Mouse (Mus musculus) midbrain, embryonic 14.5 days (tissue): ENCODE measurements around the gene Dtnb. TPM values are rescaled to one million over a fixed set of nuclear protein-coding genes. Genes with fewer than 3 reads are reported as not detected.
"Not testable (repeated sequence)": the region's sequence is repeated elsewhere in the genome, so short reads cannot be mapped to it uniquely, and the experiment has no call there.

ENCODE experiments used
- ATAC-seq: fragments of 200-750 bp; cut with Nextera tagmentation; 2 replicates; pipeline ENCODE4 v1.8.0; 2017; ENCODE audit warnings: moderate number of reproducible peaks, moderate library complexity; ENCODE audit not compliant: low FRiP score, low TSS enrichment
- DNase-seq: peaks from one replicate; pipeline ENCODE4 v3.0.0-alpha.2; 2015
- H3K27ac ChIP-seq: fragments of 300-500 bp; sonication (generic); replicated peaks from 2 replicates; pipeline ENCODE4 v1.5.1; 2014; ENCODE audit warnings: mild to moderate bottlenecking, low read depth, low read length, moderate library complexity
- H3K27me3 ChIP-seq: fragments of 300-500 bp; sonication (generic); 2 replicates; pipeline ENCODE4 v1.6.1; 2014; ENCODE audit warnings: low read length, control low read depth, mixed read lengths; ENCODE audit not compliant: control insufficient read depth, insufficient read depth
- H3K36me3 ChIP-seq: fragments of 300-500 bp; sonication (generic); 2 replicates; pipeline ENCODE4 v1.6.1; 2014; ENCODE audit warnings: low read length, control low read depth; ENCODE audit not compliant: control insufficient read depth, insufficient read depth
- H3K4me1 ChIP-seq: fragments of 300-500 bp; sonication (generic); 2 replicates; pipeline ENCODE4 v1.6.1; 2014; ENCODE audit warnings: mild to moderate bottlenecking, antibody characterized with exemption, low read length, control low read depth; ENCODE audit not compliant: control insufficient read depth, insufficient read depth
- H3K4me2 ChIP-seq: fragments of 300-500 bp; sonication (generic); 2 replicates; pipeline ENCODE4 v1.6.1; 2014; ENCODE audit warnings: mild to moderate bottlenecking, low read length, moderate library complexity
- H3K4me3 ChIP-seq: fragments of 300-500 bp; sonication (generic); replicated peaks from 2 replicates; pipeline ENCODE4 v1.5.1; 2014; ENCODE audit warnings: low read depth, low read length
- H3K9ac ChIP-seq: fragments of 300-500 bp; sonication (generic); replicated peaks from 2 replicates; pipeline ENCODE4 v1.6.1; 2014; ENCODE audit warnings: mild to moderate bottlenecking, low read length, moderate library complexity
- H3K9me3 ChIP-seq: fragments of 300-500 bp; sonication (generic); 2 replicates; pipeline ENCODE4 v1.6.1; 2016; ENCODE audit warnings: low read length, control low read depth, mixed read lengths; ENCODE audit not compliant: control insufficient read depth
- WGBS: fragments of 180-500 bp; shearing (Covaris S2); extraction: QIAGEN DNeasy Blood & Tissue Kit; methylation state at CpG from one replicate; pipeline ENCODE4 v1.1.7; 2014; 5-methylcytosine and 5-hydroxymethylcytosine counted together
- polyA plus RNA-seq: library from polyadenylated mRNA; unstranded; fragments of >200 nt; fragmentation: Nextera tagmentation; extraction: Ambion mirVana; gene quantifications from 2 replicates; pipeline ENCODE4 v1.2.1, GENCODE M21; 2014

Gene Dtnb
- polyA plus RNA-seq, 1 experiment from 2014 or later = 46.7 TPM

- no peak overlapping the region for H3K4me2 ChIP-seq
- H3K27ac ChIP-seq = no peak overlapping the region
- no peaks in the 10 kb centered on the region for H3K27me3 ChIP-seq
- no peaks in the 10 kb centered on the region for H3K36me3 ChIP-seq
- no peaks in the 10 kb centered on the region for H3K4me1 ChIP-seq
- no peak overlapping the region for H3K9ac ChIP-seq
- DNase-seq (no peak), ATAC-seq (no peak)
- H3K9me3 ChIP-seq = no peaks in the 10 kb centered on the region
- WGBS = 65% methylated on average over 8 of the region's 8 CpGs
- no peak overlapping the region for H3K4me3 ChIP-seq
Observed at GRCm38 (mm10) chr12:3683041-3683440, 110.9 kb downstream of the Dtnb start.

GRCm38 (mm10) chr12:3686419-3686940, 114.3 kb downstream of the Dtnb start:
- no peaks in the 10 kb centered on the region for H3K9me3 ChIP-seq
- H3K27me3 ChIP-seq = no peaks in the 10 kb centered on the region
- 86% methylated on average over 7 of the region's 7 CpGs for WGBS
- no peak overlapping the region for H3K27ac ChIP-seq
- ATAC-seq = no peak
- H3K4me3 ChIP-seq = no peak overlapping the region
- H3K9ac ChIP-seq = no peak overlapping the region
- H3K4me1 ChIP-seq = no peaks in the 10 kb centered on the region
- H3K36me3 ChIP-seq = no peaks in the 10 kb centered on the region
- DNase-seq = no peak
- H3K4me2 ChIP-seq = no peak overlapping the region

- WGBS = 93% methylated on average over 17 of the region's 17 CpGs
Observed at GRCm38 (mm10) chr12:3690926-3691529, 118.8 kb downstream of the Dtnb start.

DNA sequence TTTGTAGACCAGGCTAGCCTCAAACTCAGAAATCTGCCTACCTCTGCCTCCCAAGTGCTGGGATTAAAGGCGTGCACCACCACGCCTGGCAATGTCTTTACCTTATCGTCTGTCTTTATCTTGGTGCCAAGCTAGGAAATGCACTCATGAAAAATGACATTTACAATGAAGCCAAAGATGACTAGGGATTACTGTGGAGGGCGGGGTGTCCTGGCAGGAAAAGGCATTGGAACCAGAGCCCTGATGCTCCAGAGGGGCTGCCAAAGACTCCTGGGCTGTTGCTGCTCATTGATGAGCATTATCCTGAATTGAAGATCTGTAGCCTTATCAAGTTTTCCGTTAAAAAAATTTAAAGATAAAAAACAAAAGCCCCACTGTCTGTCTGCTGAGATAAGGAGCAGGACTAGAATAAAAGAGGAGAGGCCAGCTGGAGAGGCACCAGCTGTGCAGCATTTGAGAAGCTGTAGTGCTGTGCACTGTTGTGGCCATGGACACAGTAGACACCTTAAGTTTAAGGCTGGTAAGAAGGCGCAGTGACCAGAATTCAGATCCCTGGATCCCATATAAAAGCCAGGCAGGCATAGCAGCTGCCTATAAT, 120.7 kb downstream of the Dtnb start:
- Histone ChIP-seq H3K9ac (no peak overlapping the region), H3K4me2 (no peak overlapping the region), H3K4me3 (no peak overlapping the region), H3K27me3 (no peaks in the 10 kb centered on the region), H3K9me3 (no peaks in the 10 kb centered on the region), H3K27ac (no peak overlapping the region), H3K36me3 (no peaks in the 10 kb centered on the region), H3K4me1 (no peaks in the 10 kb centered on the region)
- 87% methylated on average over 6 of the region's 6 CpGs for WGBS
- no peak for ATAC-seq
- no peak for DNase-seq

More at GRCm38 (mm10) chr12:3690926-3691529, 118.8 kb downstream of the Dtnb start:
- not testable (repeated sequence) for H3K27ac ChIP-seq, H3K36me3 ChIP-seq, H3K4me3 ChIP-seq, H3K9ac ChIP-seq, H3K4me1 ChIP-seq, H3K4me2 ChIP-seq, DNase-seq, H3K9me3 ChIP-seq, H3K27me3 ChIP-seq, ATAC-seq

DNA sequence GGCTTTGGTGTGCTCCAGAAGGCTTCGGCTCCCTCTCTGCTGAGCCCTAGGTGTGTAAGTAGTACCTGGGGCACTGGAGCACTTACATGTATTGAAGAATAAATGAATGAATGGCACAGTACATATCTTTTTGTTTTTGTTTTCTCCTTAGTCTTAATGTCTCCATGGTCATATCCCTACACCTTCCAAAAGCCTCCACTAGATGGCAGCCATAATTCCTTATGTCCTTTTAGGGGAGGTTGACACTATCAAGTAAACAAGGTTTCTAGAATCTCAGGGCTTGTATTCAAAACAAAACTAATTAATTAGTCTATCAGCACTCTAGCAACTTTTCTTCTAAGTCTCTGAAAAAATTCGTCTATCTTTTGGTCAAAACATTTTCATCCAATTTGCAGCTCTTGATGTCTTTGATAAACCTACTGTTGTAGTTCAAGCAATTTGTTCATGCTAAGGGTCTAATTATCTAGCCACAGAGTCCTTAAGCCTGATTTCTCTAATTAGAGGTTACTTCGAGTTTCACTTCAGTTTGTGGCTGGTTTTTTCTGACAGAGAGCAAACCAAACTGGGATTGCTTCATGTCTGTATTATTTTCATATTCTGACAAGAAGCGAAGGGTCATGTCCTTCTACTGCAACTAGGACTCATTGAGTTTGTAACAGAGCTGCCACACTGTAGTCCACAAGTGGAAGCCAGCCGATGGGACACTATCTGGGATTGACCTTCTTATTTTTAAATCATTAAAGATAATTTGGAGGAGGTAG, 123.7 kb downstream of the Dtnb start:
- WGBS = 78% methylated on average over 5 of the region's 5 CpGs
- no peak overlapping the region for H3K27ac ChIP-seq
- no peaks in the 10 kb centered on the region for H3K9me3 ChIP-seq
- peak; percentile 87 for DNase-seq
- no peaks in the 10 kb centered on the region for H3K27me3 ChIP-seq
- H3K36me3 ChIP-seq = no peaks in the 10 kb centered on the region
- no peaks in the 10 kb centered on the region for H3K4me1 ChIP-seq
- ATAC-seq = no peak
- H3K9ac ChIP-seq = no peak overlapping the region
- H3K4me2 ChIP-seq = no peak overlapping the region
- no peak overlapping the region for H3K4me3 ChIP-seq

DNA sequence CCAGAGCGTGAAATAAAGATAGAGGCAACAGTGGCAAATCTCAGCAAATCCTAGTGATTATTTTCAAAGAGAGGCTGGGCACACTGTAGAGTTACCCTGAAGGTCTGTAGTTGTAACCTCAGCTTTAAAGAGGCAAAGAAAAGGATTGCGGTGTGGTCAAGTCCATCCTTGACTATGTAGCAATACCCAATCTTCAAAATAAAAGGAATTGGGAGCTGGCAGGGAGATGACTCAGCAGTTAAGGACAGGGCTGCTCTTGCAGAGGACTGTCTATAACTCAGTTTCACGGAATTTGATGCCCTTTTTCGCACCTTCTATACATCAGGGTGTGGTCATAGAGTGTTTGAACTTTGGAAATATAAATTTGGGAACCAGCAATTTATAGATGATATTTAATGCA, 128.3 kb downstream of the Dtnb start:
- no peaks in the 10 kb centered on the region for H3K27me3 ChIP-seq
- 93% methylated on average over 4 of the region's 4 CpGs for WGBS
- no peaks in the 10 kb centered on the region for H3K9me3 ChIP-seq
- no peaks in the 10 kb centered on the region for H3K36me3 ChIP-seq
- H3K4me2 ChIP-seq = no peak overlapping the region
- H3K4me1 ChIP-seq = no peaks in the 10 kb centered on the region
- H3K9ac ChIP-seq = no peak overlapping the region
- no peak overlapping the region for H3K27ac ChIP-seq
- DNase-seq = no peak
- ATAC-seq = no peak
- H3K4me3 ChIP-seq = no peak overlapping the region

DNA sequence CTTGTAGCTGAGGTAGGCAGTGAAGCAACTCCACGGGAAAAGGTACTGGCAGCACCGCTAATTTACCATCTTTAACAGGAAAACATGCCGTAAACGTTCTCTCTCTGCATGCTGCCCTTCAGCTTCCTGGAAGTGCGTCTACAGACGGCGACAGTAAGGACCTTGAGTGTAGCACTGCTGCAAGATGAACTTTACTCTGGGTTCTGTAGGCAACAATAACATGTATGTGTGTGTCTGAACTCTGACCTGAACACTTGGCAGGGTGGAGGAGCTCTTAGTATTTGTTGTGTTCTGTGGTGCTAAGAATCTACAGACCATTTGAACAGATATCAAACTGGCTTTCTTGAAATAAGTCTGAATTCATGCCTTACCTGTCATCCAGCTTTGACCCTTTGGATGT, 130.7 kb downstream of the Dtnb start:
- Histone ChIP-seq H3K9ac (no peak overlapping the region), H3K27ac (no peak overlapping the region), H3K4me2 (no peak overlapping the region), H3K9me3 (no peaks in the 10 kb centered on the region), H3K36me3 (no peaks in the 10 kb centered on the region), H3K4me3 (no peak overlapping the region), H3K27me3 (no peaks in the 10 kb centered on the region), H3K4me1 (no peaks in the 10 kb centered on the region)
- ATAC-seq = no peak
- no peak for DNase-seq
- 94% methylated on average over 7 of the region's 7 CpGs for WGBS

DNA sequence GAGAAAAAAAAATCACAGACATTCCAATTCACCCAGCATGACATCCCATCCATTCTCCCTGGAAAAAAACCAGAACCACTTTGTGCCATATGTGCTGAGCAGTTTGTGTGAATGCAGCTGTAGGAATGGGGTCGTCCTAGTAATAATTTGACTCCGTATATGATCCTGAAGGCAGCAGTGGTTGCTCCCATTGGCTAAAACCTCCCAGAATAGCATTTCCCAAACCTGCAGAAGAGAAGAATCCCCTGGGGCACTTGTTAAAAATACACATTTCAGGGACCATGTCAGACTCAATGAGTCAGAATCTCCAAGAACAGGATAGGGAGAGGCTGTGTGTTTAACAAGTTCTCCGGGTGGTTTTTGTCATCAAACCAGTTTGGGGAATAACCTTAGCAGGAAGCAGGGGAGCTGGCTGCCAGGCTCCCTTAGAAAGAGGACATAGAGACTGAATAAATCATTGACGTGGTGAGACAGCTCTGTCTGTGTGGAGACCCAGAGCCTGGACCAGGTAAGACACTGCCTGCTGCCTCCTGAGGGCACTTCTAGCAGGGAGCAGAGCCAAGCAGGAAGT, 147.1 kb downstream of the Dtnb start:
- Histone ChIP-seq H3K9me3 (no peaks in the 10 kb centered on the region), H3K4me1 (peaks cover 7% of the 10 kb centered on the region; the same call in 1 of the 2 replicates), H3K9ac (no peak overlapping the region), H3K4me2 (no peak overlapping the region), H3K27me3 (no peaks in the 10 kb centered on the region), H3K4me3 (no peak overlapping the region), H3K36me3 (no peaks in the 10 kb centered on the region), H3K27ac (no peak overlapping the region)
- ATAC-seq (no peak), DNase-seq (peak; percentile 14)
- 73% methylated on average over 4 of the region's 4 CpGs for WGBS
